Mouse (Mus musculus): ENCODE data around the gene Birc5. TPM values are rescaled to one million over a fixed set of nuclear protein-coding genes. Genes with fewer than 3 reads are reported as not detected.

Gene Birc5
- polyA plus RNA-seq, 1 experiment from 2014 or later = 243 TPM

DNA sequence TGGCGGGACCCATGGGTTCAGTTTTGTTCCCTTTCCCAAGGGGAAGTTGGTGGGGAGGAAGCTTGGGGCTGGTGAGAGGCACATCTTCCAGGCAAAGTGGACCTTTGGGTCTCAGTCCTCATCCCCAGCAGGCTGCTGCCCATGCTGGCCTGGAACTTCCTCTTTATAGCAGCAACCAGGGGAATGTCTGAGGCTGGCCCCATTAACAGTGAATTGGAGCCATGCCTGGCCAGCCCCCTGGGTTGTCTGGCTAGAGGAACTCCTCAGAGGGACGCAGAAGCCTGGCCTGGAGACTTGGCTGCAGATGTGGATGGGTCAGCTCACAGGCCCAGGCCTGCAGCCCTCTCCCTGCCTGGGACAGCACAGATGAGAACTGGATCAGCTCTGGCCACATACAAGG lies 15.8 kb downstream of the Birc5 start:
- Histone ChIP-seq H3K36me3 (ENCODE audit: poor library complexity, severe bottlenecking) (no peaks in the 10 kb centered on the region), H3K9ac (no peak overlapping the region), H3K9me3 (replicated peaks) (no peaks in the 10 kb centered on the region), H3K4me3 (no peak overlapping the region), H3K27me3 (peaks cover 36% of the 10 kb centered on the region), H3K27ac (no peak overlapping the region), H3K4me1 (peaks cover 26% of the 10 kb centered on the region), H3K4me2 (no peak overlapping the region)
- ATAC-seq = no peak
- 70% methylated on average over 2 of the region's 2 CpGs for WGBS

DNA sequence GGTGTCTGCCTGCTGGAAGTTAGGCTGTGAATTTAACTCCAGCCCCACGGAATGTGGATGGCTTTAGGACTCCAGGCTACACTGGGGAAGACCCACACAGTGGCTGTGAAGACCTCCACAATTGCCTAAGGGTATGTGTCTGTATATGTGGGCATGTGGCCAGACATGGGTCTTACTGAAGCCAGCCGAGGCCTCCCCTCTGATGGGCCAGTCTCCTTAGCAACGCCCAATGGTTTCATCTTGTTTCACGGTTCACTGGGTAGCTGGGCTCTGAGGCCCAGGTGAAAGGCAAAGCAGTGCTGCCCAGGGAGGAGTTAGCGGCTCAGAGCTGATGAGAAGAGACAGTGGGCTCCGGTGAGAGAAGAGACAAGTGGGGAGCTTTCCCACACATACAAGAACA lies 16.9 kb downstream of the Birc5 start:
- Histone ChIP-seq H3K4me2 (peak overlapping the region; percentile 12; the same call in 1 of the 2 replicates), H3K36me3 (ENCODE audit: poor library complexity, severe bottlenecking) (no peaks in the 10 kb centered on the region), H3K4me1 (peaks cover 26% of the 10 kb centered on the region), H3K27ac (peak overlapping the region; percentile 41; the same call in 1 of the 2 replicates), H3K4me3 (no peak overlapping the region), H3K27me3 (peaks cover 24% of the 10 kb centered on the region), H3K9me3 (replicated peaks) (no peaks in the 10 kb centered on the region), H3K9ac (peak overlapping the region; percentile 38; the same call in 1 of the 2 replicates)
- 7% methylated on average over 6 of the region's 6 CpGs for WGBS
- ATAC-seq = no peak

DNA sequence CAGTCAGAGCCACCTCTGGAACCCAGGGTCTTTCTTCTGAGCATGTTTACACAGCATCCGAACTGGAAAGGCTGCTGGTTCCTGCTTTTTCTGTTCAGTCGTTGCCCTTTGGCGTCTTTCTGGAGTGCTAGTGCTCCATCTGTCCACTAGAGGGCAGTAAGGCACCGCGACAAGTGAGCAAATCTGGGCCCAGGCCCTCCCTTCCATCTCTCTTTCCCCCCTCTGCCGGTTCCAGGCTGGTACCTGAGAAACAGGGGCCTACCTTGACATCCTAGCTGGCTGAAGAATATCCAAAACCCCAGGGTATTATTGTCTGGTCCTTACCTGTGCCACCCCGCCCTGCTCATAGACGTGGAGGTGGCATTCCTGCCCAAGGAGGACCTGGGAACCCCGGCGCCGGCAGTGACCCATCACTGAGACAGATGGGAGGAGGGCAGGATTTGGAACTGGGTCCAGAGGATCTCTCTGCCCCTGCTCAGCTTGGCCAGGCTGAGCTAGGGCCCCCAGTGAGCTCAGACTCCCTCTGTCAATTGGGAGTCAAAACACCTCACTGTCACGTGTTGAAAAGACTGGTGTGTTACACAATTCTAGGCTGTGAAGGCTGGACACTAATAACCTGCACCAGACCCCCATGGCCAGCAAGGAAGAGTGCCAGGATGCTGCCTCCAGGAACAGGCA lies 21.8 kb downstream of the Birc5 start:
- 0 out of 2 replicates have a peak overlapping the region, but pooled peaks have one; percentile 16 for H3K9ac ChIP-seq
- 33% methylated on average over 12 of the region's 12 CpGs for WGBS

DNA sequence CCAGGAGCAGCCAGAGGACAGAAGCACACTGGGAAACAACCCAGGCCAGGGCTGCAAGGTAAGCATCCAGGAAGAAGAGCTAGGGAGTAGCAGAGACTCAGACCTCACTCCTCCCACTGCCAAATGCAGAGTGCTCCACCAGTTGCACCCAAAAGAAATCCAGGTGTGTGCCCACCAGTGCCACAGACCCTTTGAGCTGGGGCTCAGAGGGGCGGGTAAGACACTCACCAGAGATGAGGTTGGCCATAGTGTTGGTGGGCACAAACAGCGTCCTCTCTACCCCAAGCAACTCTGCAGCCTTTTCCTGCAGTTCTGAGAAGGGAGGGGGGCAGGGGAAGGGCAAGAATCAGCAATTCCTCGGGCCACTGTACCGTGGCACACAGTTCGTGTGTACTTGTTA lies 22.3 kb downstream of the Birc5 start:
- Histone ChIP-seq H3K9ac (no peak overlapping the region), H3K4me3 (no peak overlapping the region)
- 68% methylated on average over 5 of the region's 5 CpGs for WGBS

More for the DNA sequence above, 21.8 kb downstream of the Birc5 start:
- Histone ChIP-seq H3K9me3 (replicated peaks) (no peaks in the 10 kb centered on the region), H3K4me1 (peaks cover 37% of the 10 kb centered on the region), H3K27me3 (peaks cover 11% of the 10 kb centered on the region; the same call in 1 of the 2 replicates), H3K27ac (no peak overlapping the region), H3K4me3 (no peak overlapping the region), H3K4me2 (no peak overlapping the region), H3K36me3 (ENCODE audit: poor library complexity, severe bottlenecking) (no peaks in the 10 kb centered on the region)
- ATAC-seq = peak; percentile 41

DNA sequence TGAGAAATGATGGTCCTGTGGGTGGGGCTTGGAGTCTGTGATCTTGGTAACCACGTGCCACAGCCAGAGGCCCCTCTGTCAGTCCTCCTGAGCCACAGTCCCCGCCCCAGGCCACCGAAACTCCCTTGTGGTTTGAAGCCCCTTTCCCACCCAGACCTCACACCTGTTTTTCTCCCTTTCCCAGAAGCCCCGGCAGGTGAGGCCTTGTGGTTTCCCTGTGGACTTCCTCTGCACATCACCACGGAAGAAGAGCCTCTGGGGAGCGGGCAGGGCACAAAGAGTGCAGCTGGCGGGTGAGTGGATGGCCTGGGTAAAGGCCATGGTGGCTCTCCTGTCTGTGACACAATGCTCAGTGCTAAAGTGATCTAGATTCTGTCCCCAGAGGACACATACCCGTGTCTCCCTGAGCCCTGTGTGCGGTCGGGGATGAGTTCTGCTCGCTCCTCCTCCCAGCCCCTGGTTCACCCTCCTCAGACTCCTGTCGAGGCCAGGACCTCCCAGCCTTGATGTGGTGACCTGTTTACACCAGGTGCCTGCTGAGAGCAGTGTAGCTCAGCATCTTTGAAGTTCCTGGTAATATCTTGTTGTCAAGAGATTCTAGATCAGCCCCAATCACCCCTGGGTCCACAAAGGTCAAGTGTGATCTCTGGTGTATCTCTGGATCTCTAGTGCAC lies 23.0 kb downstream of the Birc5 start:
- WGBS = 67% methylated on average over 12 of the region's 12 CpGs
- H3K27ac ChIP-seq = no peak overlapping the region
- no peaks in the 10 kb centered on the region for H3K9me3 ChIP-seq (replicated peaks)
- H3K36me3 ChIP-seq (ENCODE audit: poor library complexity, severe bottlenecking) = no peaks in the 10 kb centered on the region
- no peak for ATAC-seq
- peaks cover 26% of the 10 kb centered on the region for H3K4me1 ChIP-seq
- H3K9ac ChIP-seq = no peak overlapping the region
- no peak overlapping the region for H3K4me3 ChIP-seq
- H3K27me3 ChIP-seq = peaks cover 14% of the 10 kb centered on the region; the same call in 1 of the 2 replicates
- no peak overlapping the region for H3K4me2 ChIP-seq

More for the DNA sequence above, 22.3 kb downstream of the Birc5 start:
- H3K27ac ChIP-seq = no peak overlapping the region
- peaks cover 31% of the 10 kb centered on the region for H3K4me1 ChIP-seq
- H3K4me2 ChIP-seq = no peak overlapping the region
- ATAC-seq = no peak
- peaks cover 11% of the 10 kb centered on the region; the same call in 1 of the 2 replicates for H3K27me3 ChIP-seq
- no peaks in the 10 kb centered on the region for H3K36me3 ChIP-seq (ENCODE audit: poor library complexity, severe bottlenecking)
- no peaks in the 10 kb centered on the region for H3K9me3 ChIP-seq (replicated peaks)

DNA sequence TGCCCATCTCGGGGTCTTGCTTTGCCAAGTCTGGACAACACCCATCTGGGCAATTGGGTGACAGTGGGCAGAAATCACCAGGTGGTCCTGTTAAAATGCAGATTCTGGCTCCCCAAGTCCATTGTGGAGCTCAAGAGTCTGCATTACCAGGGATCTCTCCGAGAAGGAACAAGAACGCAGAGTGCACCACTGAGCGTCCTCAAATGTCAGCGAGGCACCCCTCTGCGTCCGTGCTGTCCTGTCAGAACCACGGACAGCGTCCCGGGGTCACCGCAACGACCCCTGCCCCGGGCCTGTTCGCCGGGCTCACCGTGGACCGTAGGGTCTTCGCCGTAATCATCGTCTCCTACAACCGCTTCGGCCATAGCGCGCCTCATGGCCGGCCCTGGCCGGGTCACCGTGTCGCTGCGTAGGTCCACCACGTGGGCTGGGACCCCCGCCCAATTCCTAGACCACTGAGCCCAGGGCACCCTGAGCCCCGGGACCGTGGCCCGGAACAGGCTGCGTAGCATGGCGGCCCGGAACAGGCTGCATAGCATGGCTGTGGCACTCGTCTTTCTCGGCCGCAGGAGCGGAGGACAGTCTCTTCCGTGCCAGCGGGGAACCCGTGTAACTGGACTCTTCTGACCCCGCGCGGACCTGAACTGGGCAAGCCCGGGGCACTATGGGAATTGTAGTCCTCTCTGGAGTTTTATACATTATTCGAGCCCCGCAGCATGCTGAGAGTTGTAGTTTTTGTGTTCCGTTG lies 24.0 kb downstream of the Birc5 start, which contains the start of gene Tha1:
TSS of gene Tha1 (minus strand) at position 621 of the 748 bp plus-strand sequence.
- Histone ChIP-seq H3K36me3 (ENCODE audit: poor library complexity, severe bottlenecking) (no peaks in the 10 kb centered on the region), H3K9ac (peak within 1 kb of the TSS; percentile 83), H3K27ac (no peak within 1 kb of the TSS), H3K4me2 (peak within 1 kb of the TSS; percentile 98), H3K4me3 (peak within 1 kb of the TSS; percentile 80), H3K9me3 (replicated peaks) (no peaks in the 10 kb centered on the region), H3K4me1 (peaks cover 26% of the 10 kb centered on the region), H3K27me3 (peaks cover 19% of the 10 kb centered on the region; the same call in 1 of the 2 replicates)
- ATAC-seq = peak; percentile 72
- 1% methylated on average over 51 of the region's 51 CpGs for WGBS

DNA sequence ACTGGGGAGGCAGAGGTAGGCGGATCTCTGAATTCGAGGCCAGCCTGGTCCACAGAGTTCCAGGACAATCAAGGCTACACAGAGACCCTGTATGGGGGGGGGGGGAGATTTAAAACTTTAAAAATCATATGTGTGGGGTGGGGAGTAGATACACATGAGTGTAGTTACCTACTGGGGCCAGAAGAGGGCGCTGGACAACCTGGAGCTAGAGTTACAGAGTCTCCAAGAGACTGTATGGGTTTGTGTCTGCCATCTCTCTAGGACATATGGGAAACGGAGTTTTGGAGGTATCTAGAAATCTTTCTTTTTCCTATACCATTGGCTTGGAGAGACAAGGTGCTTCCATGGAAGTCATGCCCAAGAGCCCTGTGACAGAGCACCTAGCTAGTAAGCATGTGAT lies 25.4 kb downstream of the Birc5 start:
- Histone ChIP-seq H3K4me2 (no peak overlapping the region), H3K27ac (no peak overlapping the region)
- 62% methylated on average over 4 of the region's 4 CpGs for WGBS

DNA sequence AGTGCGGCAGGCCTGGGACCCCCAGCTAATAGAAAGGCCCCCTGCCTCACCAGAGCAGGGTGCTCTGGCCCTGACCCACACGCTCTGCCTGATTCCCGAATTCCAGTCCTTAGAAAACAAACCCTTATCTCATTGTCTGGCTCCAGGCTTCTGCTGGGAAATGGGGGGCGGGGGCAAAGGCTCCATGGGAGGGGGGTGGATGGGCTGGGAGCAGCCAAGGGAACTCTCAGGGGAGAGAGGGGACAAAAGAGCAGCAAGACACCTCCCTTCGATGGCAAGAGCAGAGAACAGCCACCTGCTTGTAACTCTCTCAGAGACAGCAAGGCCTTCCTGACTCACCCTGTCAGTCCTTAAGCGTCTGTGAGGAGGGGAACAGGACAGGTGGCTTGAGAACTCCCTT lies 26.6 kb downstream of the Birc5 start:
- H3K9me3 ChIP-seq (replicated peaks) = no peaks in the 10 kb centered on the region
- ATAC-seq = no peak
- peaks cover 33% of the 10 kb centered on the region for H3K4me1 ChIP-seq
- WGBS = 21% methylated on average over 6 of the region's 6 CpGs
- H3K4me3 ChIP-seq = no peak overlapping the region
- no peaks in the 10 kb centered on the region for H3K36me3 ChIP-seq (ENCODE audit: poor library complexity, severe bottlenecking)
- H3K9ac ChIP-seq = no peak overlapping the region
- no peak overlapping the region for H3K4me2 ChIP-seq
- no peak overlapping the region for H3K27ac ChIP-seq
- H3K27me3 ChIP-seq = peaks cover 25% of the 10 kb centered on the region

More for the DNA sequence above, 25.4 kb downstream of the Birc5 start:
- Histone ChIP-seq H3K9ac (no peak overlapping the region), H3K4me1 (peaks cover 37% of the 10 kb centered on the region), H3K27me3 (peaks cover 20% of the 10 kb centered on the region; the same call in 1 of the 2 replicates), H3K36me3 (ENCODE audit: poor library complexity, severe bottlenecking) (no peaks in the 10 kb centered on the region), H3K4me3 (no peak overlapping the region), H3K9me3 (replicated peaks) (no peaks in the 10 kb centered on the region)
- no peak for ATAC-seq

DNA sequence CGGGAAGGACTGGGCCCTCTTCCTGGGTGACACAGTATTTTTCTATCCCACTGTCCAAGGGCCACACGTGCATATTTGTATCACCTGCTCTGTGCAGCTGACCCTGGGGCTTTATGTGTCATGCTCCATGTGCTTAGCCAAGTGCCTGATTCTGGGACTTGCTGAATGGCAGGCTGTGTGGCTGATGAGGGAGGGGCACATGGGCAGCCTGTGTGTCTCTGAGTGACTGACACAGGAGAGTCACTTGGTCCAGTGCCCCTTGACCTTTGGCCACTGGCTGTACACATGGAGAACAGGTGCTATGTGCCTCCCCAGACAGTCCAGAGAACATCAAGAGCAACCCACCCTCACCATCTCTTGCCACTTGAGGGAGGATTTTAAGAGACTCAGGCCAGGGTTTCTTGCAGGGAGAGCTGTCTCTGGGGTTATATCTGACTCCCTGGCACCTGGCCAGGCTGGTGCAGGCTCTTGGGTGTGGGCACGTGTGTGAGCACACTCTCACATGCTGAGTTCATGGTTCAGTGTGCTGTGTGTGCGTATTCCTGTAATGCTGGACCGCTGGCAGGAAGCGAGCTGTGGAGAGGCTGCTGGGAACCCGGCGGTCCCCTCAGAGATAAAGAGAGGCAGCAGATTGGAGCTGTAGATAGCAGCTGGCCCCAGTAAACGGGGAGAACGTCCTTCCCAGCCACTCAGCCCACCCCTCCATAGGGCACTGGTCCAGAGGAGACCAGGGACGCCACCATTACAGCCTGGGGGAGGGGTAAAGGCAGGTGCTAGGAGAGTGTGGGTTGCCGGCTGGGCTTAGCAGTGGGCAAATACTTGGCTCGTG lies 29.1 kb downstream of the Birc5 start:
- Histone ChIP-seq H3K4me1 (peaks cover 25% of the 10 kb centered on the region), H3K27me3 (peaks cover 27% of the 10 kb centered on the region), H3K9me3 (replicated peaks) (no peaks in the 10 kb centered on the region), H3K4me2 (peak overlapping the region; percentile 41), H3K9ac (peak overlapping the region; percentile 43), H3K36me3 (ENCODE audit: poor library complexity, severe bottlenecking) (no peaks in the 10 kb centered on the region), H3K4me3 (no peak overlapping the region), H3K27ac (peak overlapping the region; percentile 57)
- peak; percentile 82 for ATAC-seq
- WGBS = 31% methylated on average over 13 of the region's 13 CpGs

DNA sequence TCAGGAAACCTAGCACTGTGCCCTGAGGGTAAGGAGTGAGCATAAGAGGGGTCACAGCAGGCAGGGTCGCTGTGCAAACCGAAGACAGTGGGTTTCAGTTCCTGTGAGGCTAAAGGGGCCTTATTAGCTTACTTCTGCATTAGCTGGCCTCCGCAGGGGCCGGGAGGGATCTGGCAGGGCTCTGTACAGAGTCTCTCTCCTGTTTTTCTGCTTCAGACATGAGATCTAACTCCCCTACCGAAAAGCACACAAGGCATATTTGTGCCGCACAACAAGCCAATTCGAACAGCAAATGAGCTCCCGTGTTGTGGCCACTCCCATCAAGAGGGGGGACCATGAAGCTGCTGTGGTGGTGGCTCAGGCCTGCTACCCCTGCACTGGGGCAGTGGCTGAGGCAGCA lies 29.8 kb downstream of the Birc5 start:
- peaks cover 25% of the 10 kb centered on the region for H3K4me1 ChIP-seq
- no peak overlapping the region for H3K4me3 ChIP-seq
- peak overlapping the region; percentile 41 for H3K4me2 ChIP-seq
- peak overlapping the region; percentile 57 for H3K27ac ChIP-seq
- no peak for ATAC-seq
- H3K36me3 ChIP-seq (ENCODE audit: poor library complexity, severe bottlenecking) = no peaks in the 10 kb centered on the region
- 10% methylated on average over 8 of the region's 8 CpGs for WGBS
- no peaks in the 10 kb centered on the region for H3K9me3 ChIP-seq (replicated peaks)
- H3K9ac ChIP-seq = peak overlapping the region; percentile 43
- H3K27me3 ChIP-seq = peaks cover 34% of the 10 kb centered on the region

DNA sequence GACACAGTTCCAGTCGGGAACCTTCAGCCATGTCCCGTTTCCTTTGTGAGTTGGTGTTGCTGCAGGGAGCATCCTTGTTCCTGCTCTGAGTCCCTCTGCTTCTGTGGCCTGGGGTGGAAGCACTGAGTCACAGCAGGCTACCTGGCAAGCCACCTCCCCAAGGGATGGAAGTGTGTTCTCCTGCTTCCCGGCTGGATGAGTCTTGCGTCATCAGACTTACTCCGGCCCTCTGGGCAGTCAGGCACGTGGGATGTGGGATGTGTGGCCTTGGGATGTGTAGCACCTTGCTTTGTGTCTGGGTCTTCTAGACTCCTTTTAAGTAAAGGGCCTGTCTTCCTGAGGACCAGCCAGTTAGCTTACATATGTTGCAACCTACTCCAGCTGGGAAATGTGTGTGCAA lies 30.6 kb downstream of the Birc5 start:
- 74% methylated on average over 6 of the region's 6 CpGs for WGBS

More for the DNA sequence above, 30.6 kb downstream of the Birc5 start:
- Histone ChIP-seq H3K36me3 (ENCODE audit: poor library complexity, severe bottlenecking) (no peaks in the 10 kb centered on the region), H3K9ac (no peak overlapping the region), H3K27ac (no peak overlapping the region), H3K27me3 (peaks cover 41% of the 10 kb centered on the region), H3K4me2 (no peak overlapping the region), H3K9me3 (replicated peaks) (no peaks in the 10 kb centered on the region), H3K4me3 (no peak overlapping the region), H3K4me1 (peaks cover 25% of the 10 kb centered on the region)
- no peak for ATAC-seq

Data from forebrain, embryonic 13.5 days (tissue).